Mouse (Mus musculus): ENCODE data around the gene 3110082J24Rik.

3110082J24Rik gene

GRCm38 (mm10) chr5:30105668-30106300 is at the start of gene 3110082J24Rik:
TSS of gene 3110082J24Rik (minus strand) at chr5:30106086.
- peak; percentile 7 for DNase-seq (ENCODE audit: low spot score)

GRCm38 (mm10) chr5:30155395-30155792 is 49.5 kb upstream of the 3110082J24Rik start:
- no peak for DNase-seq (ENCODE audit: low spot score)

GRCm38 (mm10) chr5:30154474-30155394 is 48.8 kb upstream of the 3110082J24Rik start, which contains the start of the genes Hadha and Hadhb:
TSS of gene Hadha (minus strand) at chr5:30155162.
TSS of gene Hadhb (plus strand) at chr5:30155248.
- DNase-seq (ENCODE audit: low spot score), result peak; percentile 91

- DNase-seq (ENCODE audit: low spot score), result peak; percentile 51
These were observed 48.1 kb upstream of the 3110082J24Rik start for GRCm38 (mm10) chr5:30154013-30154412.

GRCm38 (mm10) chr5:30153222-30153621 is 47.3 kb upstream of the 3110082J24Rik start:
- no peak for DNase-seq (ENCODE audit: low spot score)

- DNase-seq (ENCODE audit: low spot score), result no peak
These were observed 46.5 kb upstream of the 3110082J24Rik start for GRCm38 (mm10) chr5:30152413-30152812.

- DNase-seq (ENCODE audit: low spot score), result no peak
These were observed 46.1 kb upstream of the 3110082J24Rik start for GRCm38 (mm10) chr5:30152007-30152406.

- no peak for DNase-seq (ENCODE audit: low spot score)
These were observed 42.4 kb upstream of the 3110082J24Rik start for GRCm38 (mm10) chr5:30148133-30148920.

GRCm38 (mm10) chr5:30146526-30146925 is 40.6 kb upstream of the 3110082J24Rik start:
- no peak for DNase-seq (ENCODE audit: low spot score)

- DNase-seq (ENCODE audit: low spot score), result no peak
These were observed 32.3 kb upstream of the 3110082J24Rik start for GRCm38 (mm10) chr5:30138193-30138592.

- no peak for DNase-seq (ENCODE audit: low spot score)
These were observed 31.4 kb upstream of the 3110082J24Rik start for GRCm38 (mm10) chr5:30137271-30137670.

- DNase-seq (ENCODE audit: low spot score), result no peak
These were observed 29.9 kb upstream of the 3110082J24Rik start for GRCm38 (mm10) chr5:30135711-30136231.

- no peak for DNase-seq (ENCODE audit: low spot score)
These were observed 26.3 kb upstream of the 3110082J24Rik start for GRCm38 (mm10) chr5:30132173-30132572.

GRCm38 (mm10) chr5:30131246-30131645 is 25.4 kb upstream of the 3110082J24Rik start:
- no peak for DNase-seq (ENCODE audit: low spot score)

- DNase-seq (ENCODE audit: low spot score), result no peak
These were observed 22.8 kb upstream of the 3110082J24Rik start for GRCm38 (mm10) chr5:30128680-30129079.

GRCm38 (mm10) chr5:30127921-30128597 is 22.2 kb upstream of the 3110082J24Rik start:
- DNase-seq (ENCODE audit: low spot score), result no peak

GRCm38 (mm10) chr5:30126756-30127155 is 20.9 kb upstream of the 3110082J24Rik start:
- no peak for DNase-seq (ENCODE audit: low spot score)

- peak; percentile 82 for DNase-seq (ENCODE audit: low spot score)
These were observed 19.7 kb upstream of the 3110082J24Rik start for GRCm38 (mm10) chr5:30125587-30125986.

- no peak for DNase-seq (ENCODE audit: low spot score)
These were observed 16.6 kb upstream of the 3110082J24Rik start for GRCm38 (mm10) chr5:30122481-30122880.

- no peak for DNase-seq (ENCODE audit: low spot score)
These were observed 14.2 kb upstream of the 3110082J24Rik start for GRCm38 (mm10) chr5:30120106-30120505.

- no peak for DNase-seq (ENCODE audit: low spot score)
These were observed 13.3 kb upstream of the 3110082J24Rik start for GRCm38 (mm10) chr5:30119163-30119562.

All from embryo, embryonic 10 days (tissue).